ENCODE assay signal across 11 mouse cellular contexts in genomic region chr8:123414255-123414654, GRCm38 (mm10). TPM values are rescaled to one million over a fixed set of nuclear protein-coding genes. Genes with fewer than 3 reads are reported as not detected.
DNase-seq lines count a peak whose midpoint lies in the region; ATAC-seq and TF ChIP-seq lines count a peak whose summit lies in the region.
"Had no signal": no experiment of that assay in that cellular context is flagged by ENCODE, and none has a peak within 500 bp of the region (broad histone marks: within the 10 kb centered on the region; RNA-seq: fewer than 3 reads in every experiment).

No protein-coding gene starts in this region.

- peak overlapping the region; percentile 86 for H3K4me3 ChIP-seq in forebrain, embryonic 12.5 days (replicated peaks)
- H3K4me3 ChIP-seq in liver, embryonic 11.5 days (ENCODE audit: low read depth, low read length) = no peak overlapping the region
- H3K4me3 ChIP-seq in olfactory bulb, adult 2 months (ENCODE audit: insufficient read depth, low read depth, low read length) = peak overlapping the region; percentile 79
- no peak overlapping the region for H3K4me3 ChIP-seq in stomach, postnatal 0 days (ENCODE audit: low read depth, low read length)
- H3K4me3 ChIP-seq in heart, embryonic 10.5 days = no peak overlapping the region

- no peak for TF ChIP-seq CTCF in olfactory bulb, adult 2 months (IDR thresholded peaks at IDR 0.05; ENCODE audit: insufficient read depth, low read depth, low read length)
- no peak for TF ChIP-seq CTCF in stomach, postnatal 0 days (IDR thresholded peaks at IDR 0.05; ENCODE audit: low read depth)

- no peak for TF ChIP-seq POLR2A in olfactory bulb, adult 2 months (IDR thresholded peaks at IDR 0.05; ENCODE audit: insufficient read depth, low read depth, low read length)

- no peak for TF ChIP-seq EP300 in stomach, postnatal 0 days (optimal IDR thresholded peaks at IDR 0.05)

- WGBS in forebrain, embryonic 12.5 days = 14% methylated on average over 9 of the region's 9 CpGs
- 13% methylated on average over 9 of the region's 9 CpGs for WGBS in liver, embryonic 11.5 days
- 5% methylated on average over 9 of the region's 9 CpGs for WGBS in olfactory bulb, adult 2 months
- 8% methylated on average over 9 of the region's 9 CpGs for WGBS in stomach, postnatal 0 days
- WGBS in heart, embryonic 10.5 days = 10% methylated on average over 9 of the region's 9 CpGs

- H3K4me1 ChIP-seq in forebrain, embryonic 12.5 days = peaks cover 50% of the 10 kb centered on the region
- H3K4me1 ChIP-seq in liver, embryonic 11.5 days (replicated peaks; ENCODE audit: control insufficient read depth, insufficient read depth, low read length) = peaks cover 34% of the 10 kb centered on the region
- peaks cover 31% of the 10 kb centered on the region for H3K4me1 ChIP-seq in olfactory bulb, adult 2 months (ENCODE audit: control insufficient read depth, insufficient read depth, low read length)
- H3K4me1 ChIP-seq in stomach, postnatal 0 days (replicated peaks; ENCODE audit: control insufficient read depth, insufficient read depth) = no peaks in the 10 kb centered on the region
- H3K4me1 ChIP-seq in heart, embryonic 10.5 days = peaks cover 36% of the 10 kb centered on the region

- H3K4me2 ChIP-seq in forebrain, embryonic 12.5 days = peak overlapping the region; percentile 72
- no peak overlapping the region for H3K4me2 ChIP-seq in liver, embryonic 11.5 days
- H3K4me2 ChIP-seq in stomach, postnatal 0 days (replicated peaks; ENCODE audit: low read depth) = no peak overlapping the region

- DNase-seq in thymus, postnatal 4 days = peak; percentile 77
- no peak for DNase-seq in thymus, postnatal 25 days
- peak; percentile 52 for DNase-seq in liver, embryonic 11.5 days (ENCODE audit: low spot score)
- DNase-seq in stomach, postnatal 0 days (ENCODE audit: low spot score) = no peak
- no peak for DNase-seq in heart, embryonic 10.5 days (ENCODE audit: low spot score)
- DNase-seq in left cerebral cortex, adult 11 months (ENCODE audit: low spot score) = no peak
- DNase-seq: heart, postnatal 4 days; right cerebral cortex, postnatal 25 days had no signal

- H3K9me3 ChIP-seq in forebrain, embryonic 12.5 days = no peaks in the 10 kb centered on the region
- H3K9me3 ChIP-seq in liver, embryonic 11.5 days (ENCODE audit: control insufficient read depth, low read length) = no peaks in the 10 kb centered on the region
- no peaks in the 10 kb centered on the region for H3K9me3 ChIP-seq in stomach, postnatal 0 days (ENCODE audit: control insufficient read depth, low read length)
- no peaks in the 10 kb centered on the region for H3K9me3 ChIP-seq in heart, embryonic 10.5 days

- H3K9ac ChIP-seq in forebrain, embryonic 12.5 days = peak overlapping the region; percentile 96
- H3K9ac ChIP-seq in liver, embryonic 11.5 days (ENCODE audit: low read depth, low read length) = no peak overlapping the region
- H3K9ac ChIP-seq in stomach, postnatal 0 days (ENCODE audit: low read length) = no peak overlapping the region

- 0 out of 2 replicates have a peak, but pooled peaks cover 5% of the 10 kb centered on the region for H3K27me3 ChIP-seq in forebrain, embryonic 12.5 days
- H3K27me3 ChIP-seq in liver, embryonic 11.5 days (replicated peaks; ENCODE audit: control insufficient read depth, insufficient read depth, low read length) = peaks cover 49% of the 10 kb centered on the region
- peaks cover 18% of the 10 kb centered on the region for H3K27me3 ChIP-seq in stomach, postnatal 0 days (ENCODE audit: control insufficient read depth, insufficient read depth, low read length)
- peaks cover 50% of the 10 kb centered on the region for H3K27me3 ChIP-seq in heart, embryonic 10.5 days (ENCODE audit: insufficient read depth, poor library complexity, severe bottlenecking)
- H3K27me3 ChIP-seq: Patski had no signal

- H3K27ac ChIP-seq in forebrain, embryonic 12.5 days = peak overlapping the region; percentile 96; the same call in 1 of the 2 replicates
- H3K27ac ChIP-seq in liver, embryonic 11.5 days (ENCODE audit: low read depth, low read length) = no peak overlapping the region
- H3K27ac ChIP-seq in olfactory bulb, adult 2 months (ENCODE audit: insufficient read depth, low read depth, low read length) = no peak overlapping the region
- no peak overlapping the region for H3K27ac ChIP-seq in stomach, postnatal 0 days (replicated peaks)
- no peak overlapping the region for H3K27ac ChIP-seq in heart, embryonic 10.5 days

- H3K36me3 ChIP-seq in forebrain, embryonic 12.5 days (replicated peaks) = peaks cover 26% of the 10 kb centered on the region
- H3K36me3 ChIP-seq in liver, embryonic 11.5 days (ENCODE audit: control insufficient read depth, insufficient read depth, low read length) = no peaks in the 10 kb centered on the region
- H3K36me3 ChIP-seq in stomach, postnatal 0 days (ENCODE audit: control insufficient read depth, insufficient read depth, low read length) = no peaks in the 10 kb centered on the region
- no peaks in the 10 kb centered on the region; the same call in 1 of the 2 replicates for H3K36me3 ChIP-seq in heart, embryonic 10.5 days

- no peak for ATAC-seq in forebrain, embryonic 12.5 days (ENCODE audit: low FRiP score)
- ATAC-seq in liver, embryonic 11.5 days (replicated peaks; ENCODE audit: low FRiP score) = no peak
- ATAC-seq in stomach, postnatal 0 days (ENCODE audit: low FRiP score, low TSS enrichment) = no peak
- ATAC-seq: Patski had no signal

RNA-seq across cellular contexts. Expression of gene Tubb3, which starts 3.0 kb away (rescaled TPM):
- polyA plus RNA-seq in forebrain, embryonic 12.5 days (2016; fragmentation: Nextera tagmentation; extraction: Ambion mirVana) = 827 and 897 TPM in 2 replicates
- polyA plus RNA-seq in liver, embryonic 11.5 days (2014; fragmentation: Nextera tagmentation; extraction: Ambion mirVana) = 6.0 and 6.9 TPM in 2 replicates
- not detected in 2 replicates for polyA plus RNA-seq in olfactory bulb, adult 2 months (2012; ENCODE audit: insufficient read depth, insufficient read length, low replicate concordance, missing spikeins)
- polyA plus RNA-seq in stomach, postnatal 0 days (2015; fragmentation: Nextera tagmentation; extraction: Ambion mirVana) = 24.4 and 24.7 TPM in 2 replicates
- 10.5 and 15.8 TPM in 2 replicates for polyA plus RNA-seq in heart, embryonic 10.5 days (2016; fragmentation: Nextera tagmentation; extraction: Ambion mirVana)

RNA-seq across cellular contexts. Expression of gene Mc1r, which starts 7.3 kb away (rescaled TPM):
- polyA plus RNA-seq in forebrain, embryonic 12.5 days (2016; fragmentation: Nextera tagmentation; extraction: Ambion mirVana) = 0.13 and 0.14 TPM in 2 replicates
- polyA plus RNA-seq in liver, embryonic 11.5 days (2014; fragmentation: Nextera tagmentation; extraction: Ambion mirVana) = 0.04 and 0.06 TPM in 2 replicates
- not detected in 2 replicates for polyA plus RNA-seq in olfactory bulb, adult 2 months (2012; ENCODE audit: insufficient read depth, insufficient read length, low replicate concordance, missing spikeins)
- 0.05 TPM in 1 of 2 replicates, not detected in the other for polyA plus RNA-seq in stomach, postnatal 0 days (2015; fragmentation: Nextera tagmentation; extraction: Ambion mirVana)
- not detected in 2 replicates for polyA plus RNA-seq in heart, embryonic 10.5 days (2016; fragmentation: Nextera tagmentation; extraction: Ambion mirVana)

RNA-seq across cellular contexts. Expression of gene Def8, which starts 9.1 kb away (rescaled TPM):
- polyA plus RNA-seq in forebrain, embryonic 12.5 days (2016; fragmentation: Nextera tagmentation; extraction: Ambion mirVana) = 42.9 and 46.6 TPM in 2 replicates
- 27.0 and 32.7 TPM in 2 replicates for polyA plus RNA-seq in liver, embryonic 11.5 days (2014; fragmentation: Nextera tagmentation; extraction: Ambion mirVana)
- not detected in 2 replicates for polyA plus RNA-seq in olfactory bulb, adult 2 months (2012; ENCODE audit: insufficient read depth, insufficient read length, low replicate concordance, missing spikeins)
- 20.6 and 22.5 TPM in 2 replicates for polyA plus RNA-seq in stomach, postnatal 0 days (2015; fragmentation: Nextera tagmentation; extraction: Ambion mirVana)
- polyA plus RNA-seq in heart, embryonic 10.5 days (2016; fragmentation: Nextera tagmentation; extraction: Ambion mirVana) = 36.4 and 38.6 TPM in 2 replicates

RNA-seq across cellular contexts. Expression of gene Tcf25, which starts 40.7 kb away (rescaled TPM):
- polyA plus RNA-seq in forebrain, embryonic 12.5 days (2016; fragmentation: Nextera tagmentation; extraction: Ambion mirVana) = 174 and 194 TPM in 2 replicates
- 136 and 147 TPM in 2 replicates for polyA plus RNA-seq in liver, embryonic 11.5 days (2014; fragmentation: Nextera tagmentation; extraction: Ambion mirVana)
- polyA plus RNA-seq in olfactory bulb, adult 2 months (2012; ENCODE audit: insufficient read depth, insufficient read length, low replicate concordance, missing spikeins) = 373 and 551 TPM in 2 replicates
- polyA plus RNA-seq in stomach, postnatal 0 days (2015; fragmentation: Nextera tagmentation; extraction: Ambion mirVana) = 133 and 146 TPM in 2 replicates
- 153 and 172 TPM in 2 replicates for polyA plus RNA-seq in heart, embryonic 10.5 days (2016; fragmentation: Nextera tagmentation; extraction: Ambion mirVana)

Comparison
In these comparisons a context has a peak if more than half of its experiments do, and no peak if none do; other contexts are left out.
1. DNase-seq: peak in thymus, postnatal 4 days (single experiment) and liver, embryonic 11.5 days (single experiment); none in thymus, postnatal 25 days (single experiment), stomach, postnatal 0 days (single experiment), heart, embryonic 10.5 days (single experiment) and left cerebral cortex, adult 11 months (single experiment).
2. H3K4me3 ChIP-seq: peak in forebrain, embryonic 12.5 days (single experiment) and olfactory bulb, adult 2 months (single experiment); none in liver, embryonic 11.5 days (single experiment), stomach, postnatal 0 days (single experiment) and heart, embryonic 10.5 days (single experiment).
3. RNA of gene Tubb3, which starts 3.0 kb away (polyA plus RNA-seq): 827 to 897 TPM in forebrain, embryonic 12.5 days; not detected in olfactory bulb, adult 2 months, 24.4 to 24.7 TPM in stomach, postnatal 0 days, 10.5 to 15.8 TPM in heart, embryonic 10.5 days and 6.0 to 6.9 TPM in liver, embryonic 11.5 days; every median in the first group is over 10 times any median in the second.